Mouse (Mus musculus) thymus, postnatal 14 days (tissue): ENCODE measurements around the gene Lta.
"Not testable (repeated sequence)": the region's sequence is repeated elsewhere in the genome, so short reads cannot be mapped to it uniquely, and the experiment has no call there.

ENCODE experiments used
- DNase-seq: peaks from one replicate; pipeline ENCODE4 v3.0.0; 2021

Lta gene

DNA sequence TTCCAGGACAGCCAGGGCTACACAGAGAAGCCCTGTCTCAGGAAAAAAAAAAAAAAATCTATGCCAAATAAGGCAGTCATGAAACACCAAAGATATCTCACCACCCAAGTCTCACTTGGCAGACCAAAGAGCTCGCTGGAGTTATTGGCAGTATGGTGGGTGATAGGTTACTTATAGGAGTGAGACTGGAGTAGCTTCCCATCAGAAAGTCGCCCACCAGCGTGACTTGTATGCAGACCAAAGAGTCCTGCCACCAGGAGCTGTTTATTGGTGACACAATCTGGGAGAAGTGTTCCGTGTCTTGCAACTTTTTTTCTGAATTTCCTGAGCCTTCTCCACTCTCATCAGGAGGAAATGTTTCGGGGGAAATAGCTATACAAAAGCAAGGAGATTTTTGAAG, 34.5 kb upstream of the Lta start:
- DNase-seq: no peak

GRCm38 (mm10) chr17:35237504-35237903, 32.4 kb upstream of the Lta start:
- no peak for DNase-seq

GRCm38 (mm10) chr17:35236996-35237395, 31.8 kb upstream of the Lta start:
- DNase-seq: no peak

- DNase-seq: peak; percentile 99
Observed at GRCm38 (mm10) chr17:35236390-35236746, 31.2 kb upstream of the Lta start.

DNA sequence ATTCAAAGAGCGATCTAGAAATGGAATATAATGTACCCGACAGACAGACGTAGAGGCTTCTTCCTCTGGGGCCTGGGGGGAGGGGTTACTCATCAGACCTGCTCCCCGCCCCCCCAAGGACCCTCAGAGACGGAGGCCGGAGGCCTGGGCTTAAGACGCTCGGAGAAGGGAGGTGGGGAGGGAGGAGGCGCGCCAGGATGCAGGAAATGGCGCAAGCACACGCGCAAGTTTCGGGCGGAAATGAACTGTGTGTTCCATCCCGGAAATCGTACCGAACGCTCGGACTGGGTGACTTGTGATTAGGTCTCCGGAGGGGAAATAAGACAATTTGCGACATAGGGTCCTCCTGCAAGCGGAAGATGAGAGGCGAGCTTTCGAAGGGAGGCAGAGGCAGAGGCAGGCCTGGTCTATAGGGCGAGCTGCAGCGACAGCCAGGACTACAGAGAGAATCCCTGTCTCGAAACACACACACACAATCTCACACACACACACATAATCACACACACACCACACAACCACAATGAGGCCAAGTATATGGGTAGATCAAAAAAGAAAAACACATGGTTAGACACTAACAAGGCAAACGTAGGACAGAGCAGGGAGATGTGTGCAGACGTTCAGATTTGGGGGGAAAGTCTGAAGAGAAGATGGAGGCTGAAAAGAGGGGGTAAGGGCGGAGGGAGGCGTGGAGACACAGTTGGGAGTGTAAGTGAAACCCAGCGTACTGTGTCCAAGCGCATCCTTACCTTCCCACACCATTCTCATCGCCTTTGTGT, 30.7 kb upstream of the Lta start, which contains the start of gene Nfkbil1:
TSS of gene Nfkbil1 (minus strand) at position 179 of the 776 bp plus-strand sequence.
- peak; percentile 91 for DNase-seq

DNA sequence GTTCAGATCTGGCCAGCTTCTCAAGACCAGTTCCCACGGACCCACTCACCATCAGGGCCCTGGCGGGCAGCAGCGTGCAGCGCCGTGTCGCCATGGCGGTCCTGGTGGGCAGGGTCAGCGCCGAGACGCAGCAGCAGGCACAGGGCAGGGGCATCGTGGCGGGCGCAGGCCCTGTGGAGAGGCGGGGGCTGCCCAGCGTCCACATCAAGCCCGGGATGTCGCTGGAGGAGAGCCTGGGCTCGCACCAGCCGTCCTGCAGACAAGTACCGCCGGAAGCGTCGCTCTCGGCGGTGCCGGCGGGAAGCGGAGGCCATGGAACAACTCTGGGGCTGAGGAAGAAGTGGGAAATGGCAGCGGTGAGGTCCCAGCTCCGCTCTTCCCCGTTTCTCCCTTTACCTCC, 29.8 kb upstream of the Lta start:
- DNase-seq: peak; percentile 61

- DNase-seq: not testable (repeated sequence)
Observed at GRCm38 (mm10) chr17:35234090-35234489, 28.9 kb upstream of the Lta start.

DNA sequence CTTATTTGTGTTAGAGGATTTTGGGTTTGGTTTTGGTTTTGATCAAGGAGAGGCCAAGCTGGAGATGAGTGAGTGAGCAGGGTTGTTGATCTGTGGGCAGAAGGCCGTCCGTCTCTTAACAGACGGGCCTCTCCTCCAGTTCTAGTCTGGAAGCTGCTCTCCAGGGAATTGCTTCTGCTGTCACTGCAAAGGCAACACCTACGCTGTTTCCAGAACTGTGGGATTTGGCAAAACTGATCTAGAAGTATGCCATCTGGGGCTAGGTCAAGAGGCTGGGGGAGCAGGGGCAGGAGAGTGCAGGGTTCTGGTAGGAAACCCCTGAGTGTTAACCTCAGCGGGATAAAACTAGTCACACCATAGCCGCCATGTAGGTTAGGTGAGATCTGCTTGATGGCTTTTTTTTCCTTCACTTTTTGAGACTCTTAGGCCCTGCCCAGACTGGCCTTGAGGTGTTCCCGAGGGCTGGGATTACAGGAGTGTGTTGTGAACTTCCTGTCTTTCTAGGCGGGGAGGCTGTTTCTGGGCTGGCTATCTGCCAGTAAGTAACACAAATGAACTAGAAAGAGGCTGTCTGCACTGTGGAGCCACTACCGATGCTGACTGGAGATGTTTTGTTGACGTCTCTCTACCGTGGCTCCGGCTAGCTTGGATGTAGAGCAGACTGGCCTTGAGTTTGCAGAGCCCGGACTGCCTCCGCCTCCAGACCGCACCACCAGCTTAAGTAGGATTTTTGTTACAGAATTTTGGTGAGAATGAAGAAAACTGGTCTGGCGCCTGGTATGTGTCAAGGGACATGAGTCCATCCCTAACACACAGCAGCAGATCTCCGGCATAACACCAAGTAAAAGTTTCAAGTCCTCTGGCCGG, 28.2 kb upstream of the Lta start, which contains the start of gene Atp6v1g2:
TSS of gene Atp6v1g2 (plus strand) at position 547 of the 867 bp plus-strand sequence.
- no peak for DNase-seq

DNA sequence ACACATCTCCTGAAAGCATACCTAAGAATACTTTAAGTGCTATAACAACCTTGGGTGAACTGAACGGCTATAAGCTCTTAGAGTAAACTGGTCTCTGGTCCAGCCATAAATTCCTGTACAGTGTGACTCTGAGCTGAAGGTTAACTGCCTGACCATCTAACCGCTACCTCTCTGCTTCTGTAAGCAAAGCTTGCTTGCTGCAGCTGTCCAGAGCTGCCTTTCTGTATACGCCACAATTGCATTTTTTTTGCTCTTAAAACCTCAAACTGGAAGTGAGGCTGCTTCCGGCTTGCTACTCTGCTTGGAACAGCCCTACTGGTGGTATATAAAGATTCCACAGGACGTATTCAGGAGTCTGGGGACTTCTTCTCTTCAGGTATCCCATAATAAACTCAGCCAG, 27.5 kb upstream of the Lta start:
- peak; percentile 70 for DNase-seq

GRCm38 (mm10) chr17:35232043-35232442, 26.9 kb upstream of the Lta start:
- peak; percentile 91 for DNase-seq

DNA sequence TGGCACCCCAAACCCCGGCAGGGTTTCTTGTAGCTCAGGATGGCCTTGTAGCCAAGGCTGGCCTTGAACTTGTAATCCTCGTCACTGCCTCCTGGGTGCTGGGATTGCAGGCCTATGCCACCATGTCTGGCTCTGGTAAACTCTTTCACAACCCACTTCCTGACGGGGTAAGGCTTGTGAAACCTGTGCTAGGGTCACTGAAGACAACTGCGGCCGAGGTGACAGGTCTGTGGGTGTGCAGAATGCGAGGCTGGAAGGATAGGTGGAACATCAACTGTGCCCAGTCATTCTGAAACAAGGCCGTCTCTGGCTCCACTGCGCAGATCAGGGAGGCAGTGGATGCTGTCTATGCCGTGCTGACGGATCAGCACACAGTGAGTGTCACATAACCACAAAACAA, 25.9 kb upstream of the Lta start:
- no peak for DNase-seq

DNA sequence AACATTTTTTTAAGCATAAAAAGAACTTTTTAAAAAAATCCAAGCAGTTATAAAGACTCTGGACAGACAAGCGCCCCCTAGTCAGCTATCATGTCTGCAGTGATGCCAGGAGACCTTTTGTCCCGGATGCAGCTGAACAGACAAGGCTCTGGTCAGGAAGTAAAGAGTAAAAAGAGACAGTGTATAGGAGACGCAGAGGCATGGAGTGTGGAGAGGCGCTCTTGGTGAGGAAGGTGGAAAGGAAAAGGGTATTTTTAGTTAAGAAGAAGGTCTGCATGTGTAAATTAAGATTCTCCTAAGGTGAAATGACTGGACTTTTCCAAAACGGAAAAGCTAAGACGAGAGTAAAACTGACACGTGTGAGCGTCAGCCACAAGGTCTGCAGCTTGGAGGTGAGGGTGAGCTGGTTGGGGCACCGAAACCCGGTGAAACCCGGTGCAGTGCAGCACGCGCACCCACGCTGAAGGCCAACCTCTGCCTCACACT, 21.5 kb upstream of the Lta start:
- peak; percentile 69 for DNase-seq

DNA sequence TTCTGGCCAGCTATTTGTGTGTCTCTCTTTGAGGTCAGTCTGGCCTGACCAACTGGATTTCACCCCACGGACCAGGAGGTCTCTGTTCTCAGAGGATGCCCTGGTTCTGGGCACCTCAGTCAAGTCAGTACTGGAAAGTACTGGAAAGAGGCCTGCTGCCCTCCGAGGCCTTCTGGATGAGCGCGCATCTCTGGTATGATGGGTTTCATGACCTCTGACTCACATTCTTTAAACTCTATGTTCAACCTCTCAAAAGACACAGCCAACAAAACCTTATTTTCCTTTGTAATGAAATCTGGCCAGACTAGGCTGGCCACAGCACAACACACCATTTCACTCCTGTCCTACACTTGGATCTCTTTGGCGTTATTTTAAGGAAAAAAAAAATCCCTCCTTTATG, 20.3 kb upstream of the Lta start:
- DNase-seq: no peak

DNA sequence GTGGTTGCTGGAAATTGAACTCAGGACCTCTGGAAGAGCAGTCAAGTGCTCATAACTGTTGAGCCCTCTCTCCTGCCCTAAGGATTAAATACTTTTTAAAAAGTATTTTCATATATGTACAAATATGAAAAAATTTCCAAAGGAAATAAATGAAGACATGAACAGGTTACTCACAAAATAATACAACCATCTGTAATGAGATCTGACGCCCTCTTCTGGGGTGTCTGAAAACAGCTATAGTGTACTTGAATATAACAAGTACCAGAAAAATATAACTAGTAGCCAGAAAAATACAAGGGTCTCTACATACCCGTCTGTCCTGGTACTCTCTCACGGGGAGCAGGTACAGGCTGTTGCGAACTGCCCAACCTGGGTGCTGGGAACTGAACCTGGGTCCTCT, 19.5 kb upstream of the Lta start:
- DNase-seq: no peak

DNA sequence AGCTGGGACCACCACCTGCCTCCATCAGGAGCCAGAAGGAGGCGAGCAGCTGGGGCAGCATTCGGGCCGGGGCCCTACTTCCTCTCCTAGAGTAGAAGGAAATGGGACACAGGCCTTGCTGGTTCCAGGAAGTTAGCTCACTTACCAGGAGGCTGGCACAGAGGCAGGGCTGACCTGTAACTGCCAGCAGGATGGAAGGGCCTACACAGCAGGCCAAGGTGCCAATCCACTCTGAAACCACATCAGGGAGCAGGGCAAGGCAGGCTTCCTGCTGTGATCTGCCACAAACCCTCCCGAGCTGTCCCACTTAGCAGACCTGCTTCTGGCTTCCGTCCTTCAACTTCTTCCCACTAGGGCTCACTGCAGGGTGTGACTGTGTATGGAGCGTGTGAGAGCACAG, 17.1 kb upstream of the Lta start:
- DNase-seq: peak; percentile 78

- no peak for DNase-seq
Observed at GRCm38 (mm10) chr17:35220156-35220952, 15.2 kb upstream of the Lta start, which contains the start of gene Gm16181. Gene Gm16181 (plus strand): TSS chr17:35220834.

DNA sequence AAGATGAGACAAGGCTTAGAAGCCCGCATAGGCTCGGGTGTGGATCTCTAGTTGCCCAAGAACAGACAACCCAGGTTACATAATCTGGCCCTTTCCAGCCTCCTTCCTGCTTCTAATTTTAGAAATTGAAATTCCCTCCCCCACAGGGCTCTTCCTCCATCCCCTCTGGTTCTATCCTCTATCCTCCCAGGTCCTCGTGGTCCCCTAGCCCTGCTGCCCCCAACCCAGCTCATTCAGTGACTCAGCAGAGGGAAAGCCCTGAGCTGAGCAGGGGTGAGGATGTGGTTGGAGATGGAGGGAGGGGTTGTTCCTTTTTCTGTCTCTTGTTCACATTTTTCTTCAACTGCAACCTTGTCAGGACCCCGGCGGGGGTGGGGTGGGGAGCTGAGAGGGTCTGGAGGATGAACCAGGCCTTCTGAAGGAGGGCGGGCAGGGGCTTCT, 14.5 kb upstream of the Lta start:
- DNase-seq: peak; percentile 81

GRCm38 (mm10) chr17:35218516-35219193, 13.5 kb upstream of the Lta start:
- peak; percentile 63 for DNase-seq

DNA sequence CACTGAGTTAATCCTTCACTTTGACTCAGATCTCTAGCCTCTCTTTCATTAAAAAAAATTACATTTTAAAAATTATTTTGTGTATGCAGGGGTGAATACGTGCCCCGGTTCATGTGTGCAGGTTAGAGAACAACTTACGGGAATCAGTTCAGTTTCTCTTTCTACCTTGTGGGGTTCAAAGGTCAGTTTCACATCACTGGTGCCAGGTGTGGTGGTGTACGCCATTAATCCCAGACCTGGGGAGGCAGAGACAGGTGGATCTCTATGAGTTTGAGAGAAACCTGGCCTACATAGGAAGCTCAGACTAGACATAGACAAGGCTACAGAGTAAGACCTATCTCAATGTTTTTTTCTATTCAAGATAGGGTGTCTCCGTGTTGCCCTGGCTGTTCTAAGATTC, 7.9 kb upstream of the Lta start:
- no peak for DNase-seq

- DNase-seq: no peak
Observed at GRCm38 (mm10) chr17:35210593-35210992, 5.4 kb upstream of the Lta start.

- peak; percentile 47 for DNase-seq
Observed at GRCm38 (mm10) chr17:35209785-35210535, 4.8 kb upstream of the Lta start.
